Mouse (Mus musculus) liver, adult 2 months (tissue): Measurements from ENCODE around the gene Ubac2.

Source experiments
- CTCF ChIP-seq: fragments of 200-500 bp; IDR thresholded peaks from 2 replicates; pipeline ENCODE4 v1.5.1; 2011; ENCODE audit warnings: low read depth, low read length, control low read depth
- POLR2A ChIP-seq: fragments of 200-500 bp; IDR thresholded peaks from 2 replicates; pipeline ENCODE4 v1.6.1; 2011; ENCODE audit warnings: low read length, control low read depth; ENCODE audit not compliant: insufficient read depth; ENCODE audit errors: extremely low read depth

GRCm38 (mm10) chr14:121999455-121999854, 121.0 kb downstream of the Ubac2 start:
- TF ChIP-seq CTCF (no peak), POLR2A (no peak)
